Mouse (Mus musculus): ENCODE data around the gene Eef1e1.
"Not testable (repeated sequence)": the region's sequence is repeated elsewhere in the genome, so short reads cannot be mapped to it uniquely, and the experiment has no call there.

Gene Eef1e1

DNA sequence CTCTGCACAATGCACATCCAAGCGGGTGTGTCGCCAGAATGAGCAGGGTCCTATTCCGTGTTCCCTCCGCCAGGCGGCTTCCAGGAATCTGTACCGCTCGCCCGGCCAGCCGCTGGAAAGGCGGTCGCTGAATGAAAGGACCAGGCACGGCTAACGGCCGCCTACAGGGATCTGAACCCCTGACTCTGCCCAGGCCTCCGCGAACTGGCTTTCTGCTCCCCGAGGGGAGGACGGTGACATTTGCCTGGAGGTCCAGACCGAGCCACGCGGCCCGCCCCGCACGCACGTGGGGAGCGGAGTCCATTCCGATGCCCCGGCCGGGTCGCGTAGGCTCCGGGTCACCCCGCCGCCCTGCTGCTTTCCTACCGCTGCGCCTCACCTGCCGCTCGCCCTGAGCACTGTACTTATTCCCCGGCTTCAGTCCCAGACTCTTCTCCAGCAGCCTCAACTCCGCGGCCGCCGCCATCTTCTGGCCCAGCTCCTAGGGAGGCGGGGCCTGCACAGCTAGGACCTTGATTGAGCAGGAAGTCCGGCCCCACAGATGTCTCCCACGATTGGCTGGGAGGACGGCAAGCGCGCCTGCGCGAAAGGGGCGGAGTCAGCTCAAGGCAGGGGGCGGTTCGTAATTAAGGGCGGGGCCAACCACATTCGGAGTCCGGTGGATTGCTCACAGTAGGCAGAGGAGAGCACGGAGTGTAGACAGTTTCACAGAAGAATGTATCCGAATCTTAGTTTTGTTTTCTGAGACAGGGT, at the start of gene Eef1e1:
TSS of gene Eef1e1 (minus strand) at position 531 of the 753 bp plus-strand sequence.
- peak; percentile 95 for DNase-seq (ENCODE audit: low spot score)

DNA sequence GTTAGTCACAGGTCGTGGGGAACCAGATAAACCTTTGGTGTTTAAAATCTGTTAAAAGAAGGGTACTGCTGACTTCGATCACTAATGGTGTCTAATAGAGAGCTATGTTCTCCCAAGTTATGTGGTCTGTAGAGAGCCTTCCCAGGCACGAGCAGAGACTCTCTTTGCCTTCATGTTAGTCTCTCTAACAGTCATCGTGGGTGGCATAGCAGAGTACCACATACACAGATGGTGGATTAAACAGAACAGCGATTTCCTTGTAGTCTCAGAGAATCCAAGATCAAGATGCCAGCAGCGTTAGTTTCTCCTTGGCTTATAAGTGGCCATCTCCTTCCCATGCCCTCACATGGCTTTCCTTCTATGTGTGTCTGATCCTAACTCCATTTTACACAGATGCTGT, 32.0 kb upstream of the Eef1e1 start:
- DNase-seq (ENCODE audit: low spot score) = no peak

DNA sequence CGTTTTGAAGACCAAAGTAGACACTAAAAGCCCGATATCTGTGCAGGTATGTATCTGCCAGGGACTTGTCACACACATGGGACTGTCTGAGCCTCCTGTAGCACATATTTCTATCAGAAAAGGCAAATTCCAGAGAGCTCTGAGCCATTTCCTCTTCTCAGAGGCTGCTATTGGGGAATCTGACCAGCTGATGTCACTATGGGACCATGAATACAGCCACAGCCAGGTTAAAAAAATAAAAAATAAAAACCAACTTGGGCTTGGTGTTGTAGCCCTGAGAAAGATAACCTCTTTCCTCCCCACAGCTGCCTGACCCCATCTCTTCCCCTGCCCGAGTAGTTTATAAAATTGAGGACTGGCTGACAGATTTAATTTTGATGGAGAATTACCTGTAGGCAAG, 31.2 kb upstream of the Eef1e1 start:
- DNase-seq (ENCODE audit: low spot score) = no peak

DNA sequence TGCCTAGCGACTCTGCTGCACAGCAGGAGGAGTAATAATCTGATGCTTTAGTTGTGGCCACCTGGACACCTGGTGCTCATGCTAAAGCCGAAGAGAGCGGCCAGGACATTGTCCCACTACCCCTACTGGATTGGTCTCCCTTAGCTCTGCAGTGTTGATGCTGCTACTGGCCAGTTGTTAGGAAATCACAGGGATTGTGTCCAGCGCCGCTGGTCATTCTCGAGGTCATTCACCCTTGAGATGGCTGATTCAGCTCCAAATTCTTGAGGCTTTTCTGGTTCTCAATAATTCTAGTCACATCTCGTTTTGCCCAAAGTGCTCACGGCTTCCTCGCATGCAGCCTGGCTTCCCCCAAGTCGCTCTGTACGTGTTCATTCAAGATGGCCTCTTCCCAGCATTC, 29.9 kb upstream of the Eef1e1 start:
- no peak for DNase-seq (ENCODE audit: low spot score)

DNA sequence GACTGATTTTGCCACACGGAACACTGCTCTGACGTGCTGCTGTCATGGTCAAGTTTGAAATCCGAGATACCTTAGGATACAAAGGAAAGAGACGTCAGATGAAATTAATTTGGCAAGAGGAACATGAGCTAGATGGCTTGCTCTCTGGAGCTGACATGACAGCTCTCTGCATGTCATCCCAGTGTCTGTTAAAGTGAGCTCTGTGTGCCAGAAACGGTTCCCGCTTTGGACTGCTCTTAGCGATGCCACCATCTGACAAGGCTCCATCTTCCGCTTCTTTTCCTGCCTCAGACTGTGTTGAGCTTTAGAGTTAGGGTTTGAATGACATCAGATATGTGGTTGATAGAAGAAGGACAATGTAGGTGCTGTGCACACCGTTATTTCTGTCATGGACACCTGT, 13.5 kb upstream of the Eef1e1 start:
- DNase-seq (ENCODE audit: low spot score) = no peak

DNA sequence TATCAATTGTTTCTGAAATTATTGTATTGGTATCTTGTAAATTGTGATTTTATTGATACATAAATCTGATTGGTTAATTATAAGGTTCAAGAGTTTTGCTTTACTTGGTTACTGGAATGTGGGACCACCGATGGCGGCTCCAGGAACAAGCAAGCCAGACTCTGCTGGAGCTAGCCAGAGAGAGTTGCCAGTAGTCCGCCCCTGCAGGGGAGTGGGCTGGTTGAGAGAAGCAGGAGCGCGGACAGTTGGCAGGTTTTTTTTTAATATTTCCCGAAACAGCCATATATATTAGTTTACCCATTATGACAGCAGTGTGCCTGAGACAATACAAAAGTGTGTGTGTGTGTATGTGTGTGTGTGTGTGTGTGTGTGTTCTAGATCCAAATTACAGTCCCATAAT, 12.6 kb upstream of the Eef1e1 start:
- not testable (repeated sequence) for DNase-seq (ENCODE audit: low spot score)

DNA sequence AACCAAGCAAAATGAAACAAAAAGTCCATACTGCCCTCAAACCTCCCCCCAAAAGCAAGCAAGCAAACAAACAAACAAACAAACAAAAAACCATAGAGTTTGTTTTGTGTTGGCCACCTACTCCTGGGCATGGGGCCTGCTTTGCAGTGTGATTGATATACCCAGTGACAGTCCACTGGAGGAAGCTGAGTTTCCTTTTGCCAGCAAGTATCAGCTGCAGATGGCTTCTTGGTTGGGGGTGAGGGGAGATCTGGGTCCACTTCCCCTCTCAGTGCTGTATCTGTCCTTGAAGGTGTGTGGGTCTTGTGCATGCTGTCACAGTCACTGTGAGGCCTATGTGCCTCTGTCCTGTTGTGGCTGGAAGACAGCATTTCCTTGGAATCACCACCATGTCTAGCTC, 11.2 kb upstream of the Eef1e1 start:
- DNase-seq (ENCODE audit: low spot score) = no peak

DNA sequence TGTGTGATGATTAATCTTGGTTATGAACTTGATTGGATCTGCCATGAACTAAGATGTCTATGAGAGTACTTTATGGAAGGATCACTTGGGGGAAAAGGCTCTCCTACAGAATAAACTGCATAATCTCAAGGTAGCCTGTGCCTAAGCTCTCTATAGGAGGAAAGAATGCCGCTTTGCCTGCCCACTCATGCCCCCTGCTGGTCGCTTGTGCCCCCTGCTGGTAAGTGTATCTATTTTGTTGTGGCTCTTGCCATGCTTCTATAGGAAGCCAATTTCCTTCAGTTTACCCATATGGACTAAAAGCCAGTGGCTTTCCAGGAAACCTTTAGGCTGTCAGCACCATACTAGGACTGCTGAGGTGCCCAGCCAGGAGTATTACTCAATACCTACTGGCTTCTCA, 9.7 kb upstream of the Eef1e1 start:
- no peak for DNase-seq (ENCODE audit: low spot score)

DNA sequence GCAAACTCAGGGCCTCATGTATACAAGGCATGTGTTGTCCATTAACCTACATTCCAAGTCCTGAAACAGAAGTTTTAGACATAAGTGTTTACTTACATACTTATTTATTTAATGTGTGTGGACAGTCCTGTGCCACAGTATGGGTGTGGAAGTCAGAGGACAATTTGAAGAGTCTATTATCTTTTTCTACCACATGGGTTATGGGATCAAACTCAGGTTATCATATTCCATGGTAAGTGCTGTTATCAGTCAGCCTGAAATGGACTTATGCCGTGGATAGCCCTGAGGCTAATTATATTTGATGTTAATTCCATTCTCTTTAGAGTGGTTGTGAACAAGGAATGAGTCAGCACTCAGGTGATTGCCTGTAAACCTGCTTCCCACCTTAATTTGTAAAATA, 5.9 kb upstream of the Eef1e1 start:
- no peak for DNase-seq (ENCODE audit: low spot score)

DNA sequence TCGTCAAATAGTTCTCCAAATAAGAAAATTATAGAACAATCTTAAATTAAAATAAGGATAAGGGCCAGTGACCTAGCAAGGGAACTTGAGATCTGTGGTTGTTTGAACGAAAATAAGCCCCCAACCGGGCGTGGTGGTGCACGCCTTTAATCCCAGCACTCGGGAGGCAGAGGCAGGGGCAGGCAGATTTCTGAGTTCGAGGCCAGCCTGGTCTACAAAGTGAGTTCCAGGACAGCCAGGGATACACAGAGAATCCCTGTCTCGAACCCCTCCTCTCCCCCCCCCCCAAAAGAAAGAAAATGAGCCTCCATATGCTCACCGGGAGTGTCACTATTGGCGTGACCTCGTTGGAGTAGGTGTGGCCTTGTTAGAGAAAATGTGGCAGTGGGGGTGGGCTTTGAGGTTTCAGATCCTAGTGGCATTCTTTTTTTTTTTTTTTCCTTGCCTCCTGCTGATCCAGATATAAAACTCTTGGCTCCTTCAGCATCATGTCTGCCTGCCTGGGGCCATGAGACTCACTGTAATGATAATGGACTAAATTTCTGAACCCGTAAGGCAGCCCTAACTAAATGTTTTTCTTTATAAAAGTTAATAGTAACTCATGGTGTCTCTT, 772 bp upstream of the Eef1e1 start:
- DNase-seq (ENCODE audit: low spot score) = no peak

DNA sequence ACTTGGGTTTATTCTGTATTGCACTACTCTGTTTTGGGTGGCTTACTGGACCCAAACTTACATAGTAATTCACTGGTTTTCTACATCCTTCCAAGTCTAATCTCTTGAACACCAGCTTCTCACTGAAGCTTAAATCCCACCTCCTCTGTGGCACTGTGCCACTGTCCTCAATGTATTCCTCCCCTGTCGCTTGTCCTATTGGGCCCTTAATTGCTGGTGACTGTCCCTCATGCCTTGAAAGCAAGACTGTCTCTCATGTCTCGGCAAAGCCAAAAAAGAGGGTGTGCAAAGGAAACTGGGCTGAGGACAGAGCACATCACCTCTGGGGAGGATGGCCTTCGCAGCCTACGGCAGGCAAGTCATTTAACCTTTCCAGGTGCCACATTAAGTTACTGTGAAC, 993 bp downstream of the Eef1e1 start:
- no peak for DNase-seq (ENCODE audit: low spot score)

DNA sequence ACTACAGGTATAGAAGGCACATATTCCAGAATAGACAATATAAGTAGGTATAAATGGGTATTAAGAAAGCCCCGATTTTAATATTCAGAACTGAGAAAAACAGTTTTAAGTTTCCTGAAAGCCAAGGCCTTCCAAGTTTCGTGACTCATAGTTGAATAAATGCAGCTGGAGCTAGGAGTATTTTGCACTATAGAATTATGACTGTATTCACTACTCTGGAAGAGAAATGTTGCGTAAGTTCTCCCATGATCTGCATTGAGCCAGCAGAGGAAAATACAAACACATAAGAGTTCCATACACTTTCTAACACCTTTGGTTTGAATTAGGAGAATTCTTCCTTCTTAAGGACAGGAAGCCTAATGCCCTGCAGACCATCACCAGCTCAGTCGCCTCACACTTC, 8.6 kb downstream of the Eef1e1 start:
- no peak for DNase-seq (ENCODE audit: low spot score)

DNA sequence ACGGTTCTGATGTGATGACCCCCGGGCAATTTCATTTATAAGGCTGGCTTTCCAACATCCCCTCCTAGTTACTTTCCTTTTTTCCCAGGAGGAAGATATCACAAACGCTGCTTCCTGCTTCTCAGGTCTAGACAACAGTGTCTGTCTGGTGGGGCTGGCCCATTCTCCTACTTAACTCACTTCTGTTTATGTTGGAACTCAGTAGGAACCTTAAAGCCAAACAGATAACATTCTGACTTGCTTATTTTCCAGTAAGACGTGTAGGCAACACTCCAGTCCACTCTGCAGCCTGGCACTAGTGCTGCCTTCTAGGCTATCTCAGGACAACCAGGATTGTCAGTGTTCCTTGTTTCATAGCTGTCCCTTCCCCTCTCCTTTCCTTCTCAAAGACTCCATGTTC, 9.8 kb downstream of the Eef1e1 start:
- DNase-seq (ENCODE audit: low spot score) = no peak

DNA sequence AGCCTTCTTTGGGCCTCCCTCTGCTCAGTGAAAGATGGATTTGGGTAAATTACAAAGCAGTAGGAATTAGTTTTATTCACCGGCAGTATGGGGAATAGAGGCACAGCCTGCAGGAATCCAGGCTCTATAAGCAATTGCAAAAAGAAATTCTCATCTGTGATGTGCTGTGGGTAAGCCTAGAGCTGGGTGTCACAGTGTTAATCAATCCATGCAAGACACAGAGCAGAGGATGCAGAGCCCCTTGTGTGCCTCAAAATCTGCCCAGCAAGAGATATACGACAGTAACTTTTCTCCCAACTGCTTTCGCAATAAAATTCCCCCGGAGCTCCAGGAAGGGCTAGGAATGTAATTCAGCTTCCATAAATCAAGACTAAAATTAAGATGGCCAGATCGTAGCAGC, 17.4 kb downstream of the Eef1e1 start:
- DNase-seq (ENCODE audit: low spot score) = no peak

DNA sequence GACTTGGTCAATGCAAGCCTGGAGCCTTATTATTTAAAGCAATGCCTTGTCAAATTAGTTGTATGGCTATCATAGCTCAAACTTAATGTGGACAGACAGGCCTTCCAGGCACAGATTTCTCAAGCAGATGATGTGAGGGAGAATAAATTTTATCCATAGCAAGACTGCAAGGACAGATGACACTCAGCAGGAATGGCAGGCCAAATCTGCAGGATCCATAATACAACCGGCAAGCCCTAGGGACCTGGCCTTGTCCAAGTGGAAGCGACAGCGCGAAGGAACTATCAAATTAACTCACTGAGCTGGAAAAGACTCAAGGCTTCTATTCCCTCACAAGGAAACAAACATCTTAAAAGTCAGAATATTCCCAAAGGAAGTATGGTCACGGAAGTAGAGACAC, 17.9 kb downstream of the Eef1e1 start:
- no peak for DNase-seq (ENCODE audit: low spot score)

DNA sequence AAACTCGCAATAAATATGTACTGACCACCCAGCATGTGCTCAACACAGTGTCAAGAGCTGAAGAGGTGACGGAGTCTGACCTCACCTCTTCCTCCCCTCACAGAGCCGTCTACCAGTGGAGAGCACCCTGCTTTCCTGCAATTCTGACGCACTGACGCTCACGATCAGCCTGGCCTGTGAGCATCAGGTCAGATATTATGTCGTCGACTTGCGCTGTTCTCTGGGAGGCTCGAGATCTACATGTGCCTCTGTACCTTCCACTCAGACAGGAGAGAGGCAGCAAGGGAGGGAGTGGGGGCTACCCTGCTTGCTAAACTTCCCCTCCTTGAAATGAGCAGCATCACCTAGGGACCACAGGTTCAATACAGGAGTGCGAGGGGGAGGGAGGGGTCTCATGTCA, 20.2 kb downstream of the Eef1e1 start:
- DNase-seq (ENCODE audit: low spot score) = no peak

DNA sequence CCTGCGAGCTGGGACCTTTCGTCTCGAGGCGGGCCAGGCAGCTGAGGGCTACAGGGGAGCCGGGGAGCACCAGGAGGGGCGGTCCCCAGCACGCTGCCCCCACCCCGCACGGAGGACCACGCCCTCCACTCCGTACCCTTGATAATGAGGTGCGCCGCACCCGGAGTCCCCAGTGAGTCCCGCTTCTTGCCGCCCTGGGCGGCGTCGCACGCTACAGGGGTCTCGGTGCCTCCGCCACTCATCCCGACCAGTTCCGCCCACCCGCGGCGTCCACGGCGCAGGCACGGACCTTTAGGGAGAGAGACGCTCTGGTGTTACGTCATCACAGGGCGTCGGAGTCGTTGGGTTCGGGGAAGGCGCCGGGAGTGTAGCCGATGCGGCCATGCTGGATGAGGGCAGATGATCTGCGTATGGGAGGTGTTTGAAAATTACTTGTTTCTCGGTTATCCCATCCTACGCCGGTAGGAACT, 24.0 kb downstream of the Eef1e1 start, which contains the start of gene Bloc1s5:
TSS of gene Bloc1s5 (minus strand) at position 310 of the 470 bp plus-strand sequence.
- peak; percentile 94 for DNase-seq (ENCODE audit: low spot score)

DNA sequence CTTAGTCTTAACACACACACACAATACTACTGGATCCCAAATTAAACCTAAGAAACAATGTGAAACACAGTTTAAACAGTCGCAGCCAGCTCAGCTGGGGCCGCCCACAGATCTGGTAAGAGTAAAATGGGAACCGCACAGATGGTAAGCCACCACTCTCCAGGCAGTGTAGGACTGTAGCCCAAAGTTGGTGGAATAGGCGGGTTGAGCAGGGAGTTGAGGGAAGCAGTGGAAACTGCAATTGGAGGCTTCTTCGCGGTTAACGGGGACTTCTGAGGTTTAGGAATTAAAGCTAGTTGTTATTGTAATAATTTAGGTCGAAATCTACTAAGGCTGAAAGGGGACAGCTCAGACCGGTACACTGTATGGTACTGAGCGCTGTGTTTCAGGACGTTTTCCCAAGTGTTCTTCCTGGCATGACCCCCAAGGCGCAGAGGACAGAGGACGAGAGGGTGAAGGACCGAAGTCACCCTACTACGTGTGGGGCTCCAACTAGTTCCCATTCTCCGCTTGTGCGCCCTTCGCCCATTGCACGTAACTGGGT, 24.5 kb downstream of the Eef1e1 start:
- no peak for DNase-seq (ENCODE audit: low spot score)

DNA sequence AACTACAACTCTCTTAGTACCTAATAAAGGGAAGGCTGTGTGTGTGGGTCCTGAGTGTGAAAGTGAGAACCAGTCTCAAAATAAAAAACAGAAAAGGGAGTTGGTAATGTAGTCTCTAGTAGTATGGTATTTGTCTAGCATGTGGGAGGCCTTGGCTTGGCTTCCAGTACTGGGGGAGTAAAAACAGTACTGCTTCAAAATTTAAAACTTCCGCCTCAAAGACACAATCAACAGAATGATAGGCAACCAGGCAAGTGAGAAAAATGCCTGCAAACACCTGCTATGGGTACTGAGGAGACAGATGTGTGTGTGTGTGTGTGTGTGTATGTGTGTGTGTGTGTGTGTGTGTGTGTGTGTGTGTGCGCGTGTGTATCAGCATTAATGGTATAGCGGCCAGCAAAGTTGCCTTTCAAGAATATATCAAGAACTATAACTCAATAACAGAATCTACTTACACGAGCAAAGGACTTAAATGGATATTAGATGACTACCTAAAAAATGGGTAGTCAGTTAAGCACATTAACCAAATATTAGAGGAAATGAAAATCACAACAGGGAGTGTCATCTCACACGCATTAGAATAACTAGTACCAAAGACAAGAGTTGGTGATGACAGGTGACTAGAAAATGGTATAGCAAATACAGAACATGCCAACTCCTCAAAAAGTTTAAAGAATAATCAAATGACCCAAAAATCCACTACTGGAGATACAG, 25.4 kb downstream of the Eef1e1 start:
- DNase-seq (ENCODE audit: low spot score) = no peak

DNA sequence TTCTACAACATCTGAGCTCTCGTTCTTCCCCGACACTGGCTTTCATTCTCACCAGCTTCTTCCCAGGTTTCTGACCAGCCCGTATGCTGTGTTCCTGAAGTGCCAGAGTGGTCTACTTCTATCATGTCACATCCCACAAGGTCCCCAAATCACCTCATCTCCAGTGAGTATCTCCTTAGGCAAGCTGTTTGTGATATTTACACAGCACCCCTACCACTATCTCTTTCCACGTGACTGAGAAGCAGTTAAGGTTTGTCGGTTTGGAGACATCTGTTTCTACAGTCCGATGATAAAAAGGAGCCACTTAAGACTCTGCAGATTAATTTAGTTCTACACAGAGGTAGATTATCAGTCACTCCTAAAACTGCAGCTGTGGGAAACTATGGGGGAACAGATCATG, 26.3 kb downstream of the Eef1e1 start:
- DNase-seq (ENCODE audit: low spot score) = no peak

DNA sequence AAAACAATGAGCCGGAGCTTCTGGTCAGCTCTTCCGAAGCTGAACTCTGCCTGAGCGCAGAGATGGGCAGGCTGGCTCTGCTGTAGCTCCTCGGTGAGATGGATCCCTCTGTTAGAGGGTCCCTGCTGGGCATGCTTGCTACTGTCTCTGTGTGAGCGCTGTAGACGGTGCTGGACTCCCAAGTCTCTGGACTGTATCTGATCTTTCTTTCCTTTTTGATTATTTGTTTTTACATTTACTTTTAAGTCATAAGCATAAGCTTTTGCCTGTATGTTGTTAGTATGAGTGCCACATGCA, 32.7 kb downstream of the Eef1e1 start:
- no peak for DNase-seq (ENCODE audit: low spot score)

DNA sequence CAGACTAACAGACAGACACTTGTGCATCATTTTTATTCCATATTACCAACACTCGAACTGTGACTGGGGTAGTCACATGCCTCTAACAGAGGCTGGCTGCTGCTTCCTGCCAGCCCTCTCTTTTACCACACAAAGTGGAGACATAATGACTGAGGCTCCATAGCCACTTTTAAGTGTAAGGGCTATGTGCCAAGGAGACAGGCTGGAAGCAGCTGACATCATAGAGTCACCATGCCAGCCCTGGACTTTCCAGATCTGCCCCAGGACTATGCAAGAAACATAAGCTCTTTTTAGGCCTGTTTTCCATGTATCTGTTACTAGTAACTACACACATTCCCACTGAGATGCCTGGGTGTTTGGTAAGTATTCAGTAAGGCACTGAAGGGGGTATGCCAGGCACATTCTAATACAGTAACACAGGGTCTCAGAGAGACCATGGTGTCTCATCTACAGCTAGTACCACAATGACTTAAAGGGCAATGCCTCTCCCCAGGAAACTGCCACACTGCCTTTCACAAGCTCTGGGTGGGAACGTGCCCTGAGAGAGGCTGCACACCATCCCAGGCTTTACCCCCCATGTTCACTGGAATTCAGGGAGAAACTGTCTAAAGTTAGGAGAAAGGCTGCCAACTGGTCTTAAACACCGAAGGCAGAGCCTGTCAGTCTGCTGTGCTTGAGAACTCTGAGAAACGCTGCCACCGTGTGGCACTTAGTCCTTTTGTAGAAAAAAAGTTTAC, 33.2 kb downstream of the Eef1e1 start:
- DNase-seq (ENCODE audit: low spot score) = no peak
